Mouse (Mus musculus) c-Kit-positive CD71-positive TER-119-negative erythroid progenitor cells, embryonic 14.5 days (primary cell): Measurements from ENCODE around the gene Ackr2.

ENCODE experiments used
- DNase-seq: peaks from one replicate; pipeline ENCODE4 v3.0.0-alpha.2; 2013; ENCODE audit warnings: low read depth

The Ackr2 gene

DNA sequence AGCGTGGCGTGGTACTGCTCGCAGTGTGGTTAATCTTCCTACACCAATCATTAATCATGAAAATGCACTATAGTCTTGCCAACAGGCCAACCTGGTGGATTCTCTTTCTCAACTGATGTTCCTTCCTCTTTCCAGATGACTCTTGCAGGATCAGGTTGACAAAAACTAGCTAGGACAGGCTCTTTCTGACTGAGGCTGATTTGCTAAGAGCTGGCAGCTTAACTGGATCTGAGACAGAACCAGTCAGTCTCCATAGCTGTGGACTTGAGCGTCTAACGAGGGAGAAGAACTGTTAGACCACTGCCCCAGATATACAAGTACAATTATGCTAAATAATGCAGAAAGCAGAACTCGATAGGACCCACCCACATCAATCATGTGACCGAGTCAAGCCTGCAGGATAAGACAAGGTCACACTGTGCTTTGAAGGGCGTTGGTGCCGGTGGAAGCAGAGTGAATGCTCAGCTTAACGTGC, 20.9 kb downstream of the Ackr2 start:
- no peak for DNase-seq

DNA sequence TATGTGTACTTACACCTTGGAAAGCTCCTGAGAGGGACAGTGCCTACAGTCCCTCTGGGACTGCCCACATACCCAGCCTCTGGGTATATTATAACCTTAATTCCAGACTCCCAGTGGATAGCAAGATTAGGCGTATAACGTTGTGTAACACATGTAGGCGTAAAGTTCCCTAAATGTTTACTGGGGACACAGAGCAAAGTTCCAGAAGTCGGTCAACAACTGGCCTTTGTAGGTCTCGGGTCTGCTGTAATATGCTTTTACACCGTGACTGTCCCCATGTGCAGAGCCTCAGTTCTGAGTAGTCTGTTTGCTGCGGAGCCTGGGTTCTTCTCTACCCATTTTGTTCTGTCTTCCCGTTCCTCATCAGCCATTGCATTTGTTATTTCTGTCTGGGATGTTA, 25.3 kb downstream of the Ackr2 start:
- DNase-seq = no peak

DNA sequence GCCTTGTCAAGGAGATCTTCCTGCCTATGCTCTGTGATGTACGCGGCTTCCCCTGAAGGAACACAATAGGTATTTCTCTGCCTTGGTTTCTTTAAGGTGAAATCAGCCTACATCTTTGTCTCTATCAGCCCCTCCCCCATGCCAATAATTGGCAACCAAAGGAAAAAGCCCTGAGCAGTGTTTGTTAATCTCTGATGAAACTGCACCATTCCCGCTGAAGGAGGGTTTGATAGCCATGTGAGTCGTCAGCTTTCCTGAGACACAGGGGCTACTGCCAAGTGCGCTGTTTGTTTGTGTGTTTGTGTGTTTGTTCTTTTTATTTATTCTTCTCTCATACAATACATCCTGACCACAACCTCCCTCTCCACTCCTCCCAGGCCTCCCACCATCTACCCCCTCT, 25.8 kb downstream of the Ackr2 start:
- no peak for DNase-seq

DNA sequence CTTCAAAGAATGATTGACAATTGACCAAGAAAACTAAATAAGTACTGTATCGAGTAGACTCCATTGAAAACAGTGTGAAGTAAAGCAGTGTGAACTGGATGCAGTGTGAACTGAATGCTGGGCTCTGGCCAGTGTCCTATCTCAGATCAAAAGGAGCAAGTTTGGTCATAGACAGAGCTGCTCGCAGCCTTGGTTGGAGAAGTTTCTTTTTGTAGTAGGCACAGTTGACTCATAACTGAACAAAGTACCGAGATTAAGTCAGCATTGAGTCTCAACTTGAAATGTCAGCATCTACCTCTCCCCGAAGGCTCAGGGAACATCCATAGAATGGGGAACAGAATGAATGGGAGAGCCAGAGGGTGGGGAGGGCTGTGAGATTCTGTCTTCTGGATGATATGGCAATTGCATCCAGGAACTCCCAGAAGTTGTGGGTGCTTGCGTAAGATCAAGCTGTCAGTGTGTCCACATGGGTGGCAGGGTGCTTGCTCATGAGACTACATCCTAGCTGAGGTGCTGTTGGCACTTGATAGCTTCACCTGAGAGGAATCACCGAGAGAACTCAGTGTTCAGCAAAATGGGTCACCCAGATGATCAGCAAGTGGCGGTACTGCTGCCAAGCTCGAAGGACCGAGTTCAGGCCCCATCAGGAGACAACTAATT, 26.9 kb downstream of the Ackr2 start:
- no peak for DNase-seq

DNA sequence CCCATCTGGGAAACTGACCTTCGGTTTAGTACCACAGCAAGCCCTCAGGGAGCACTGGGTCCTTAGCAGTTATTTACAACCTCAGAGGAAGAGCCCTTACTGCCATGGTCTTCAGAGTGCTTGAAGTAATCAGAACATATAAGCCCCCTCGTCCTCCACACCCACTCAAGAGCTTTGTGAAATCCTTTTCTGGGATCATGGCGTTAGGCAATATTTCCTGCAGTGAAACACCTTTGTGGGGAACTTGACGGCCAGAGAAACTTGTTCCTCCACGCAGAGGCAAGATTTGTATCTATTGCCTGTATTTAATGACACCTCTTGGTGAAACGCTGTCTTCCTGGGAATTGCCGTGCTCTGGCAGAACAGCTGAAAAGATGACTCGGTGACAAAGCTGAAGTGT, 27.8 kb downstream of the Ackr2 start:
- DNase-seq = no peak

DNA sequence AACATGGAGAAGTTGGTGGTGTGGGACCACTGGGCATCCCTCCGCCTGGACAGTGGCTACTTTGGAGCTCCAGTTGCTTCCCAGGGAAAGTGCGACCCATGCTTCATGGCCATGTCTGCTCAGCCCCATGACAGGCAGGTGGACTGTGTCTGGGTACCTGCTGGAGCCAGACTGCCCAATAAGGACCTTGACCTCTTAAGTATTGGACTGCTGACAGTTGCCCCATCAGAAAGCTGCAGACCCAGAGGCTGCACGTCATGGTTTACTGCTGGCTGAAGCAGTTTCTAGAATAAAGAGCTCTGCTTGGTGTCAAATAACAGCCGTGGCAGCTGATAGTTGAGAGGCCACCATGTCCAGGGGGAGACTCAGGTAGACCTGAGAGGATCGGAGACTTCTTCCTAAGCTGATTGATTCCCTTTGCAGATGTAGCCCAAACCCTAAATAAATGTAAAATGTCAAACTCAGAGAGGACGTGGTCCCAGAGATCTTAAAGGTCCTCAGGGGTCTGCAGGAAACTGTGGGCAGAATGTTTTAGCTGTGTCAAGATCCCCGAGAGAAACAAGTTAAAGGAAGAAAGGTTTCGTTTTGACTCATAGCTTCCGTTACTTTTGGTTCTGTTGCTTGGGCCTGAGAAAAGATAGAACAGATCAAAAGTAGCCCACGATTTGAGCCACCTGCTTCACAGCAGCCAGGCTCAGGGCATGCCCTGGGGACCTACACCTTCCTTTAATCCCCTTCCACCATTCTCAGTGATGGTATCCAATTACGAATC, 28.7 kb downstream of the Ackr2 start:
- no peak for DNase-seq

DNA sequence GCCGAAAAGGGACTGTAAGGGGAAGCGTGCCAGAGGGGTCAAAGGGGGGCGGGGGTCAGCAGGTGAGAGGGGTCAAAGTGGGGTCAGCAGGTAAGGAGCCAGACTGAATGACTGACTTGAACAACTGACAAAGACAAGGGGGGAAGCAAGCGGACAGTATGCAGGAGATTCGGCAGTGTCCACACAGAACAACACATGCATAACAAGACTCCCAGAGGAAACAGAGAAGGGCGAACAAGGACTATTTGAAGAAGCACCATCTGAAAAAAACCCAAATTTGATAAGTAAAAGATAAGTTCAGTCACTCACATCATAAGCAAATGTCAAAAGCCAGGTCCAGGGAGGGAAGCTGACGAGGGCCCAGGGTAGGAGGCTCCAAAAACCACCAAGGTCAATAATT, 29.6 kb downstream of the Ackr2 start:
- DNase-seq = no peak

DNA sequence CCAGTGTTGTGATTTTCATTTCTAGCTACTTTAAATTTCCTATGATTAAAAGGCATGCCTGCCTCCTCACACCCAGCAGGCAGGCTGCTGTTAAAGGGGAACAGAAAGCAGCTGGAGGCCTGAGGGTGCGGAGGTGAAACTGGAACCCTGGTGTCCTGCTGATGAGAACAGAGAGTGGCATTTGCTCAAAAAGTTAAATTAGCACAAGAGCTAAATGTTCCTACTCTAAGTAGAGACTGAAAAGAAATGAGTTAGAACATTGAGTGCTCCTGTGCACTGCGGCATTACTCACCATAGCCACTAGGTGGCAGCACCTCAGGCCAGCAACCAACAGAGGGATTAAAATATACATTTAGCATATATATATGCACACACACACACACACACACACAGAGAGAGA, 30.3 kb downstream of the Ackr2 start:
- peak; percentile 28 for DNase-seq

DNA sequence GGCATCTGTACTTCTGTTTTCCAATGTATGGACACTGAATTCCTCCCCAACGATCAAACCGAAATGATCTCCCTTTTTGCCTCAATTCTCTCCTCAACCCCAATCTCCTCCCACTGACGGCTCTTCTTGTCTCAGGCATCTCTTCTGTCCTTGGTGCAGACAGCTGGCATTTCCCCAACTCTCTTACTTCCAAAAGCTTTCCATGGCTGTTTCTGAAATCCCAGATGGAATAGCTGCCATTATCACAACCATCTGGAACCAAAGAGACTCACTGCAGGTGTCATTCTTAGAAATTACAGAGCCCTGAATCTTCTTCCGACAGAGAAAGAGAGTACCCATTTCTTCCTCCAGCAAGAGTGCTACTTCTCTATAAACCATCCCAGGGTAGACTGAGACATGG, 36.7 kb downstream of the Ackr2 start:
- no peak for DNase-seq

DNA sequence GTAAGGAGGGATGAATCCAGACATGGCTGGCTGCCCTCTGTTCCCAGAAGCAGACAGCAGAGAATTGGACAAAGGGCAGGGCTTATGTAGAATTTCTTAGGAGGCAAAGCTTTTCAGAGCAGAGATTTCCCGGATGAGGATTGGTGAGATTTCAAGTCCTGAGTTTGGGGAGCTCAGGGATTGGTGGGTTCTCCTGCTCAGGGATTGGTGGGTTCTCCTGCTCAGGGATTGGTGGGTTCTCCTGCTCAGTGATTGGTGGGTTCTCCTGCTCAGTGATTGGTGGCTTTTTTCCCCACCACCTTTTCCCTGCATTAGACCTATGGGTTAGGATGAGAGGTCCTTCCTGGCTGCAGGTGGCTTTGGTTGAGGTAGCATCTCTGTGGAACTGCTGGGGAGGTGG, 38.8 kb downstream of the Ackr2 start:
- no peak for DNase-seq

DNA sequence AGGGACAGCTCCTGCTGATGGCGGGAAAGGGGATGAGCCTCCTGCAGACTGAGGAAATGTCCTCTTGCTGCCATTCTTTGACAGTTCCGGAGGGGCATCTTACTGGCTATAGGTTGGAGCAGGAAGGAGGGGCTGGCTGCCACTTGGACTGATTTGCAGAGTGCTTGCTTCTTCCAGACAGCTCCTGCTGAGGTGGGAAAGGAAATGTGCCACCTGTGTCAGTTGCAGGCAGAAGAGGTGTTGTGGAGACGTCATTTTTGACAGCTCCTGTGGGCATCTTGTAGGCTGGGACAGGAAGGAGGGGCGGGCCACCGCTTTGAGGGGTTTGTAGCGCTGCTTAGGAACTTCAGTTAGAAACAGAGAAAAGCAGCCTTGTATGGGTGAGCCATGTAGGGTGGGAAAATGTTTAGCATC, 39.3 kb downstream of the Ackr2 start:
- DNase-seq = no peak

DNA sequence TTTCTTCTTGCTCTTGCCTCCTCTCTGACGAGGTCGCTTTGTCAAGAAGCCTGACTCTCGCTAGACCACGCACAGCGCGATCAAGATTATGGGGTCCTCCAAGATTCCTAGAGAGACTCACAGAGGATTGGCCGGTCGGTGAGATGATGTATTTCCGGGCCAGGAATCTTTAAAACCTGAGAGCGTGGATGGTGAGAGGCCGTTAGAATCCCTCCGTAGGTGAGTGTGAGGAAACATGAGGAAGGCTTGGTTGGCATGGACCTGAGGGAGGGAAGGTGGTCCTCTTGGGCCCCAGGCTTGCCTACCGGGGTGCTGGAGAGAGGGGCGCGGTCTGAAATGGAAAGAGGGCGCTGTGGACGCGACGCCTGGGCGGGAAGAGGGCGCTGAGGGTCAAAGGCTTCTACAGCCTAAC, 39.8 kb downstream of the Ackr2 start:
- peak; percentile 54 for DNase-seq

DNA sequence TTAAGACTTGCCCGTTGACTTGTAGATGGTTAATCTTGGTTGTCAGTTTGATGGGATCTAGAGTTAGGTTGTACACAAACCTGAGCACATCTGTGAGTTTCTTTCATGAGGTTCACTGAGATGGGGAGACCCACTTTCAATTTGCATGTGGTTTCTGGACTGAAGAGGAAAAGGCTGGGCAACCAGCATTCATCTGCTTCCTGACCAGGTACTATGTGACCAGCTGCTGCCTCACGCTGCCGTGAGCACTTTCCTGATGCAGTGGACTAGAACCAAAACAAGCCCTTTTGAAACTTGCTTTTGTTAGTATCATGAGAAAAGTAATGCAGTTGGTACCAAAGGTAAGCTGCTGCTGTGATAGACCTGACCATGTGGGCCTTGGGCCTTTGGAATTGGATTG, 44.9 kb downstream of the Ackr2 start:
- no peak for DNase-seq

DNA sequence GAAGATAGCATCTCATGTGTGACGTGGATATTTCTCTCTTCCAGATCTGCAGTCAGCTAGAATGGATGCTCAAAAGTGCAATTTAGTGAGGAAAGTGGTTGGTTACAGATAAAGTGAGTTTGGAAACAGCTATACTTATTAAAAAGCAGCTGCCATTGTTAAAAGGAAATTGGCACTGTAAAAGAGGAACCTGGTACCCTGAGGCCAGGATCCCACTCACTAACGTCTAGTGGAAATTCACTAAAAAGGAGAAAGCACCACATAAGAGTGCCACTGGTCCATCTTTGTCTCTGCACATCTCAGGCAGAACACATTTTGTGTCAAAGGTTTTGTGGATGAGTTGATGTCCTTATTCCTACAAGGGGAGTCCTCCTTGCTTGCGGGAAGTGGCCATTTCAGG, 45.5 kb downstream of the Ackr2 start:
- no peak for DNase-seq

DNA sequence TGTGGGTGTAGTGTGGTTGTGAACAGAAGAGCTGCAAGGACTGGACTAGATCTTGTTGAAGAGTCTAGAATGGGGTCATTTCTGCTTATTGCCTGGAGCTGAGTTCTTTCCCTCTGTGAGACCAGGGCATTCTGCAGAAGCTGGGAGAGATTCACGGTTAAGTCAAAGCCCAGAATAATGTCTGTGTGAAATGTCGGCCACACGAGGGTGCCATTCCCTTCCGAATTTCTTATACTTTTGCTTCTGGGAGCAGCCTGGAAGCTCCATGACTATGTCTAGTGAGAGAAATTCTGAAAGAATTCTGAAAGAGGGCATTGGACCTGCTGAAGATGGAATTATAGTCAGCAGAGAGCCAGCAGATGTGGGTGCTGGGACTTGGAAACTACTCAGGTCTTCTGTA, 49.6 kb downstream of the Ackr2 start:
- no peak for DNase-seq

DNA sequence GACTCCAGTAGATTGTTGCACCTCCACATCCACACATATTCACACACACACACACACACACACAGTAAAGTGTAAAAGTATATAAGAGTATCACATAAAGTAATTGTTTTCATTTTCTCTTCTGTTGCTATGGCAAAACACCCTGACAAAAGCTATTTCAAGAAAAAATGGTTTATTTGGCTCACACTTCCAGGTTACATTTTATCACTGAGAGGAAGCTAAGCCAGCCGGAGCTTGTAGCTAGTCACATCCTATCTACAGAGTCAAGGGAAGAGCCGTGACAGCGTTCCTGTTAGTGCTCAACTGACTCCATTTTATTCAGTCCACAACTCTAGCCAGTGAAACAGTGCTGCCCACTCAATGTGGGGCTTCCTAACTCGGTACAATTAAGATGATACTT, 50.3 kb downstream of the Ackr2 start:
- no peak for DNase-seq

DNA sequence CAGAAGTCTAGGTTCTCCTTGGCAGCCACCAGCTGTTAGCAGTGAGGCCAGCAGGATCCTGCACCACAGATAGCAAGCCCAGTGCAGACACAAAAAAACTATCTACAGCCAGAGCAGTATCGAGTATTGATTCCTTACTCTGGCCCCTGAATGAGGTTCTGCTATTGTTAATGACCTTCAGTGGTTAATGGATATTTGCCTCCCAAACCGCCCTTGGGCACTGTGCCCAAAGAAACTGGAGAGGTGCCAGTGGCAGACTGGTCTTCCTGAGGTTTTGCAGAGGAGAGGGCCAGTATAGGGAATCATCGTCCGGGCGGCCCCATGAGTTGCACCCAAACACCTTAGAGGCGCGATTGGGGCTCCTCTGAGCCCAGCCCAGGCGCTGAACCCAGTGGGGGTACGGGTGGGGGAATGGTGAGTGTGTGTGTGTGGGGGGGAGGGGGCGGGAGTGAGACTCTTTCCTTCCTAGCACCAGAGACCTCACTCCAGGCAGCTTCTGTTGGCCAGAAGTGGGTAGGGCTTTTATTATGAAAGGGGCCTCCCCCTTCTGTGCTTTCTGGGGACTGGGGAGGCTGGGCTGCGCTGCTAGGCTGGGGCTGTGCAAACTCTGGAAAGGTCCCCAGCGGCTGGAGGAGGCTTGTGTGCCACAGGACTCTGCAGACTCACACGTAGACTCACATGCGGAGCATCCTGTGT, 52.4 kb downstream of the Ackr2 start, which contains the start of gene Fam198a:
Gene Fam198a (plus strand): TSS at position 571 of the 696 bp plus-strand sequence.
- DNase-seq = no peak

DNA sequence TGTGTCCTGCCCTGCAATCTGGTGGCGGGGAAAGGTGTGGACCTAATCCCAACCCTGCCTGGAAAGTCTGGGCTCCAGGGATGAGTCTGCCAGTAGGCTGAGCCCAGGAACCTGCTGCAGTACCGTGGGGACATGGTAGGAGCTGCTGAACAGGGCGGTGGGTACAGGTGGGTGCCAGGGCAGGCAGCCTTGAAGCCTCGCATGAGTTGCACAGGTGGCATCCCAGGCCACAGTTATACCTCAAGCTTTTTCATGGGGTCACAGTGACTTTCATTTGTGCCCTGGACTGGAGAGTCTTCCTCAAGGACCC, 52.9 kb downstream of the Ackr2 start:
- DNase-seq = no peak

DNA sequence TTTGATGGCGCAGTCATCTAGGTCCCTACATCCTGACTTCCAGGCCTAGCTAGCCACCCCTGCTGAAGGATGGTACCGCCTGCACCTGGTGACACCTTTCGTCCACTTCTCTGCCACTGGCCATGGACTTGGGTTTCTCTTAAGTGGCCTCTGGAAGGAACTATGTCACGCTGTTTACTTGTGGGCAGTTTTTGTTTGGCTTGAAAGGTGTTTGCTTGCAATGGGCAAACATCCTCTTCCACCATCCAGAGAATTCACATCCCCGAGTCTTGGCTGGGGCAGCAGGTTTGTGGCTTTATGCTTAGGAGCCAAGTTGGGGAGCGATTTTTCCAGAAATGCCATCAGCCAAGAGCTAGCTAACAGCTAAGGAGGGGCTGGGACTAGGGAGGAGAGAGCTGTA, 54.4 kb downstream of the Ackr2 start:
- DNase-seq = no peak

DNA sequence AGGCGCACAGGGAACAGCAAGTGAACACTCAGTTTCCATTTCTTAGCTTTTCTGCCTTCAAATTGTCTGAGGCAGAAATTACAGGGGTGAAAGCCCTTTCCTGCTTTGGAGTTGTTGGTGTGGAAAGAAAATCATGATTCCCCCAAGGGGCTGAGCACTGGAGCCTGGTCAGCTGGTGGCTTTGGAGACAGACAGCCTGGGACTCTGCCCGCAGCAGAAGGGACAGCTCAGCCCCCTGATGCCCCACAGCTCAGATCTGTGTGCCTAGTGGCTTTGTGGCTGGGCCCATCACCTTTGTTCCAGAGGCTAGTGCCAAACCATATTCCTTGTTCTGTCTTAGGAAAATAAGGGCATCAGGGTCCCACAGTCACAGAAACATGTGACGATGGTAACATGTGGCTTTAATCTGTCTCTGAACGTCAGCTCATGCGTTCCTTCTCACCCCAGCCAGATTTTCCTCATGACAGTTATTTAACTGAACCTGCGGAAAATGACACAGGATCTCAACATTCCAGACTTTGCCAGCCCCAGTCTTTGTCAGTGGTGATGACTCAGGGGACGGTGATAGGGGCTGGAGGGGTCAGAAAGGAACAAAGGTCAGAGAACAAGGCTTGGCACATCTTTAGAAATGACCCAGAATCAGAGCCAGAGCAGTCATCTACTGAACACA, 61.9 kb downstream of the Ackr2 start:
- DNase-seq = no peak
